Mouse (Mus musculus) lung, postnatal 4 days (tissue): ENCODE data around the gene Lpp.

Experiments
- DNase-seq, 2 experiments: peaks; one replicate each; pipeline ENCODE4 v3.0.0; 2021

Lpp gene

DNA sequence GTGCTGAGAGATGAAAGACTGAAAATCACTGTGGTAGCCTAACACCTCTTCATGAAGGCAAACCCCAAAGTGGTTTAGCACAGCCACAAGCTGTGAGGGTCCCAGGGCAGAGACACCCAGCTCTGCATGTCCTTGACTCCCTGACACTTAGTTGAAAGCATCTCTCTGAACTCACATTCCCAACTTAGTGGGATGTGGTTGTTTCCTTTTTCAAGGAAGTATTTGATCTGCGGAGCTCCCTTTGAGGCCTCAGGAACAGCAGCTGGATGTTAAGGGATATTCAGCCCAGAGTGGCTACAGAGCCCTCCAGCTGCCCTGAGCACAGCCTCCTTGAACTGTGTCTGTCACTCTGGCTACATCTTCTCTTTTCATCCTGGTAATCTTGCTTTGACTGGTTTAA, 48.0 kb downstream of the Lpp start:
- DNase-seq, result no peak

DNA sequence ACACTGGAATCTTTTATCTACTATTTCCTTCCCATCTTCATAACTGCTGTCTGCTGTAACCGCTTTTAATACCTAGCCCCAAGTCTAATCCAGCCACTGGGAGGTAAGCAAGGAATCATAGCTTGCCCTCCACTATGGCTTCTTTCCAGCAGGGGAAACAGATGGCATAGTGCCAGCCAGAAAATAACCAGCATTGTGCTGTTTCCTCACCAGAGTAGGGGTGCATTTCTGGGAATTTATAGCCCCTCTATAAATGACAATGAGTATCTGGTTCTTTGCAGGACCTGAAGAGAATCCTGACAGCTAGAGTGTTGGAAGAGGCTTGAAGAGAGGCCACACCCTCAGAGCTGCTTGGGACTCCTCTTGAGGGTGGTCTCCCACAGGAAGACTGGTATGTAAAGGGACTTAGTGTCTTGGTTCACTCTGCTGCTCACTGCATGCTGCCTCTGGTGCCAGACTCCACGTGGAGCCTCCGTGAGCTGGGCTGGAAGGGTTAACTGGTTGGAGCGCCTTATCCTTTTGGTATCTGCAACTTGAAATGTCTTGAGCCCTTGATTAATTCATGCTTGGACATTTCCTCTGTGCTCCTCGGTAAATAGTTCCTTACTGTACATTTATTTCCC, 49.3 kb downstream of the Lpp start:
- no peak for DNase-seq

DNA sequence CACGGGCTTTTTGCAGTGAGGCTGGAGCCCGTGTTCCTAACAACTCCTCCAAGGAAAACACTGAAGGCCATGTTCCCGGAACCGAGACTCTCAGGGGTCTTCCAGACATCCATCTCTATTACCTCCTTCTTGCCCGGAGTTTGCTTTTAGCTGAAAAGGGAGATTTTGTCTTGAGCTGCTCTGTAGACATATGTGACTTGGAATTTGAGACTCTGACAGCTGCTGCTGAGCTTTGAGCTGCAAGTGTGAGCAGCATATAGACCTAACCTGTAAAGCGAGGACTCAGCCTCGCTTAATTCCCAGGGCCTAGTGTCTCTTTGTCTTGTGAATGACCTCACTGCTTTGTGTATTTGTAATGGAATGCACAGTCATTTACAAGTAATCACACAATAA, 49.8 kb downstream of the Lpp start:
- no peak for DNase-seq

DNA sequence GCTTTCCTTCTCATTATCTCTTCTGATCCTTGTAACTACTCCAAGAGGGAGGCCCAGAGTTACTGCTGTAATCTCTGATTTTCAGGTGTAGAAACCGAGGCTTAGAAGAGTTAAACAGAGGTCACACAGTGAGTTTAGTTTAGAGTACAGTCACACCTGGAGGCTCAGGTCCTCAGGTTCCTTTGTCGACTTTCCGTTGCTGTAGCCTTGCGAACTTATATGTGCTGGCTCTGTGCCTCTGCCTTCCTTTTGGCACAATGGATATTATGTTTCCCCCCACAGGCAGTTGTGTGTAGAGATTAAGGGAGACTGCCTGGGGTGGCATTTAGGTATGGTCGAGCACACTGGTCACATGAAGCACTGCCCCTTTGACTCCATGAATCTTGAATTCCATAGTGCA, 50.2 kb downstream of the Lpp start:
- DNase-seq, result no peak

DNA sequence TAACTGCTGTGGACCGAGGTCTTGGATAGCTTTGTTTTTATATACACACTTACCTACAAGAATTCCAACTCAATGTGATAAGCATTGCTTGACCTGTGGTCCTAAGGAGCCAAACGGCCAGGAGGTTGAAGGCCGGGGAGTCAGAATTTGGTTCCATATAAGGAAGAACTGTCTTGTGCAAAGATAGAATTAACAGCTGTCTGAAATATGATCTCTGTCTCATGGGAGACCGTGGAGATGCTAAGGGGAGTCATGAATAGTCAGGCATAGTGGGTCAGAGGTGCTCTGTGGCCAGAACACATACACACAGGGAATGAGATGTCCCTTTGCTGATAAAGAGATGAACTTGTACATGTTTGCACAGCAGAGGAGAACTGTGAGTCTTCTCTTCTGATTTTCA, 51.5 kb downstream of the Lpp start:
- no peak for DNase-seq

DNA sequence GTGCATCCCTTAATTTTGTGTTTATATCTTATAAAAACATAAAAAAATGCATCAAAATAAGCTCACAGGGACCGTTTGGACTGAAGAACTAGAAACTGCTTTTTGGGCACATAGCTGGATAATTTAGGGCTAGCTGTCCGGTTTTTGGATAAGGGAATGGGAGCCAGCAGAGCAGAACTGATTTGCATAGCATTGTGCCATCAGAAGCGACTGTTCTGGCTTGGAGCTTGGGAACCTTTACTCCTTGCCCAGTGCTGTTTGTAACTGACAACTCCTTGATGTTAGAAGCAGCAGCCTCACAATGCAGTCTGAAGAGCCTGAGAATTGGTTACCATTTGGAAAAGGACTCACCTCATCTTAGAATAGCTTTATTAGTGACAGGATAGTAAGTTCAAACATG, 52.2 kb downstream of the Lpp start:
- DNase-seq, result no peak

DNA sequence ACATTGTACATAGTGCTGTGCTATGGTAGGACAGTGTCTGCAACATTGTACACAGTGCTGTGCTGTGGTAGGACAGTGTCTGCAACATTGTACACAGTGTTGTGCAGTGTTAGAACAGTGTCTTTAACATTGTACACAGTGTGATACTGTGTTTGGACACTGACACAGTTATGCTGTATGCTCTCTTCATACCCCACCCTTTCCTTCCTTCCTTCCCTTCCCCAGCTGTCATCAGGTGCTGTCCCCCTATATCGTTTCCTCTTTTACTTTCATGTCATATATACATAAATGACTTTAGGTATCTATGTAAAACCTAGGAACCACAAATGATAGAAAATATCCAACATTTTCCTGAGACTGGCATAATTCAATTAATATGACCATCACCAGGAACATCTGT, 53.1 kb downstream of the Lpp start:
- DNase-seq, result no peak

DNA sequence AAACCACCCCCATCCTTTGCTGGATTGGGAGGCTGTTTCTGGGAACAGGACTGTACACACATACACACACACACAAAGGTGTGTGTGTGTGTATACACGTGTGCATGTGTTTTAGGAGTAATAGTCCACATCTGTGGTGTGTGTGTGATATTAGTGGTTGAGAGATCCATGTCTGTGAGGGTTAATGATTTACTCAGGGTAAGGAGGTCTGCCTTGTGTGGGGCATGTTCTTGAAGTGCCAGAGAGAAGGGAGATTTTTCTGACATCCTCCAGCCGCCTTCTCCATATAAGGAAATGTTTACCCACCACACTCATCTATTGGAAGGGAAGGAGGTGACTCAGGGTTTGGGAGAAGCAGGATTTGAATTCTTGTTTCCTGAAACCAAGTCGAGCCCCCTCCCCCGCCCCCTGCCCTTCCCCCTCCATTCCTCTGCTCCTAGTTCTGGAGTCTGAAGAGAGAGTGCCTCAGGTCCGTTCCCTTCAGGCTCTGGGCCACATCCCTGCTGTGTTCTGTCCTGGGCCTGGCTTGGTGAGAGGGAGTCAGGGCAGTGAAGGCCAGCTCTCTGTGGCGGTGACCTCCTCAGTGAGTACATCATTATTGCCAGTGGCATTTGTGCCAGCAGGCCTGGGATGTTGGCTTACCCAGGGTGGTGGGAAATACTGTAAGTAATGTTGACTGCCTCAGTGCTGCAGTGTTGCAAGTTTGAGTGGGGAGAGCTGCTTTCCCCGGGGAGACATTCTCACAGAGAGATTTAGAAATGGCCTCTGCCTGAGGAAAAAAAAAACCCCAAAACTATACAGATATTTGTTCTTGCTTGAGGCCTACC, 54.6 kb downstream of the Lpp start:
- DNase-seq, result no peak

DNA sequence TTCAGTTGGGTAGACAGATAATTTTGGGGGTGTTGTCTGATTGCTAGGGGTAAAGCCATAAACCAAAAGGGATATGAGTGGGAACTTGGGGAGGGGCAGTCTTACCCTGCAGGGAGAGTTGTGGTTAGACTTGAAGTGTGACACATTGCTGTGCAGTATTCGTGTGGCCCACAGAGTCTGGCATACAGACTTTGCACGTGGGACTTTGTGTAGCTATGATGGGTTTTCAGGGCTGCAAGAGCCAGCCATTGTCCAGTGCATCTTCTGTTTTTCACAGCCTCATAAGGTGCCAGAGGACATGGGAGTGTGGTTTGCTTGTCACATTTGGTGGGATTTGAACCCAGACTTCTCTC, 55.2 kb downstream of the Lpp start:
- no peak for DNase-seq

DNA sequence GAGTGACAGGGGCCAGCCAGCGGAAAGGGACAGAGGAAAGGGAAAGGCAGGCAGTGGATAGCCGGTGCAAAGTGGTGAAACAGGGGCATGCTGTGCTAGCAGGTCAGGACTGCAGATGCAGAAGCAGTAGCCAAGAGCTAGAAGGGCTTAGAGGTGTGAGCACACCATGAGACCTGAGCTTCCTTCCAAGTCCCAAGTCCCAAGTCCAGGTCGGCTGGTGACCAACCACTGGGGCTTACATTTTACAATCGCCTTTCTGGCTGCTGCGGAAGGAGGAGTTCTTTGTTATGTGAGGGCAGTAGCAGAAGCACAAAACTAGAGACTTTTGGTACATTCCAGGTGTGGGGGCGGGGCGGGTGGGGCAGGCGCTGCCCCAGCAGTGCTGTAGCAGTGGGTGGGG, 56.5 kb downstream of the Lpp start:
- peak in 1 of 2 experiments; percentile 37 for DNase-seq

DNA sequence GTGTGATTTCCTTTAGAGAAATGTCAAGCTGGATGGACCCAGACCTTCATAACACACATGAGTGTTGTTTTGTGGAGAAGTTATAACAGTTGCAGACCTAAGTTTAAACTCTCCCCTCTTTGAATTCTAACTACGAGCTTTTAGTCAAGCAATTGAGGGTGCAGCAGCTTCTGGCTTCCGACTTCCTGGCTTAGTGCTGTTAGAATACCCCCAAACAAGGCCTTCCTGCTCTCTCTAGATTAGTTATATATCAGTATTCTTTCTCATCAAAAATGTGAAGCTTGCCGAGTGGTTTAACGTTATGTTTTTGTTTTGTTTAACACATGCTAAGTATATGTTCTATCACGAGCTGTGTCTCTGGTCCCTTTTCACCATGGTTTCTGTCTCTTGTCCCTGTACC, 56.9 kb downstream of the Lpp start:
- no peak for DNase-seq

DNA sequence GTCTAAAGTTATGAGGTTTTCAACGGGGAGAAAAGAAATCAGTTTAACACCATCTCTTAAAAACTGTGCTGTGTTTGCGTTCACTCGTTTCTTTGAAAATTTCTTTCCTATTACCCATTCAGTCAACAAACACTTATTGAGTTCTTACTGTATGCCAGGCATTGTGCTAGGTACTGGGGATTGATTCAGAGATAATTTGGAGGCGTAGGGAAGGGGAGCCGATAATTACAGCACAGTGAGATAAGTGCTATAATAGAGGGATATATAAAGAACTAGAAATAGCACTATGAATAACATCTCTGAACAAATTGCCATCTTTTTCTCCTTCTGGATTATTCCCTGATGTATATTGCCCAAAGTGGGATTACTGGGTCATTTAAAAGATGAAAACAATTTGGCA, 57.8 kb downstream of the Lpp start:
- no peak for DNase-seq

DNA sequence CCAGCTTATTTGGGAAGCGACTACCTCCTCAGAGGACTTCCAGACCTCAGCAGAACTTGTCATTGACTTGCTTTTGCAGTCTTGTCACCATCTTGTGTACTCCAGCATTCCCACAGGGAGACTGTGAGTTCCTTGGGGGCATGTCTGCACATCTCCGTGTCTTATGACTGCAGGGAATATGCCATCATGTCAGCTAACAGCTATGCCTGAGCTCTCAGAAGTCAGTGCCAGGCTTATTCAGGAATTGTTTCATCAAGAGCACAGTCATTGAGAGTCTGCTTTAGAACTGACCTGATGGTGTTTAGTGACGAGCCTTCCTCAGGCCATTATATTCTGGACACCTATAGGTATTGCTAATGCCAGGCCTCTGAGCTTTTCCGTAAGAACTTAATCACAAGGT, 60.2 kb downstream of the Lpp start:
- no peak for DNase-seq

DNA sequence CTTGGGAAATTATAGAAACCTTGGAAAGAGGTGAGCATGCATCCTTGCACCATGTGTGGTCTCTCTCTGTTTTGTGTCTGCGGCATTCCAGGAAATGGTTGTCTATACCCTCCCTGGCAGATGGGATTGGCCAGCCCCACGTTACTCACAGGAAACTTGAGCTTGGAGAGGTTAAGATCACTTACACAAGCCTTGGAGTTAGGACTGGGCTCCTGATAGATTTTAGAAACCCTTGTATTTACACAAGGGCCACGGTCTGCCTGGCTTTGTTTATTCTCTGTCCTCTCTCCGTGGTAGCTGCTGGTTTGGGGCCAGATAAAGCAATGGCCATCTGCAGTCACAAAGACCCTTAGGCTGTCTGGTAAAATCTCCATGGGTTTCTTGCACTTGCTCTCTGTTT, 61.2 kb downstream of the Lpp start:
- DNase-seq, result no peak

DNA sequence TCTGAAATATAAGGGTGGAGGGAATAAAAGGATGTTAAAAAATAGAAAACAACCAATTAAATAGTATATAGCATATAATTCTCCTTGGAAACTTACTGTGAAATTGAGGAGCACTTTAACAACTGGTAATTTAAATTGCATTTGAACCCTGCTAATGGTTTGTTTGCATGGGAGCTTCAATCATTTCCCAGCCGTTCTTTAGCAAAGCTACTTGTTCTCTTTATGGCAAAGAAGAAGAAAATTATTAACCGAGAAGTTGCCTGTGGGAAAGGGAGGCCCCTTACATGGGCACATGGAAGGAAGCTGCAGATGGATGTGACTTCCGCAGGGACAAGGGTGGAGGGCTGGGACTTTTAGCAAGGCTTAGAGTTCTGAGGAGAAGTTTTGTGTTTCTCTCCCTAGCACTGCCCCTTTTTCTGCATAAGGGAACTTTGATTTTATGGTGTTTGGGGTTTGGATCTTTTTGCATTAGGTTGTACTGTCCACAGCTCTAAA, 62.1 kb downstream of the Lpp start:
- DNase-seq, result no peak

DNA sequence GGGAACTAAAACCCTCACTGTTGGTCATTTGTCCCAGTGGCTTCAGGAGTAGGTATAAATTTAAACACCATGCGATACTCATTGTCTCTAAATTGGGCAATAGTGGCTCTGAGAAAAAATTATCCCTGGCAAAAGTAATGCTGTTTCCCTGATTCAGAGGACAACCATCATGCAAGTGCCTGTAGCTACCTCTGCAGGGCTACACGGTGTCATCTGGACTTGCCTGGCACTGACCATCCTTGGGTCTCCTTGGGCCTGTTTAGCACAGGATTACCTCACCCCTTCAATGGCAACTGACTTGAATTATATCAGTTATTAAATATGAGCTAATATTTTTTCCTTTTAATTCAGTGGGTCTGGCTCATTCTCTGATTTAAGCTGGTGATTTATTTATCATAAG, 70.5 kb downstream of the Lpp start:
- DNase-seq, result no peak

DNA sequence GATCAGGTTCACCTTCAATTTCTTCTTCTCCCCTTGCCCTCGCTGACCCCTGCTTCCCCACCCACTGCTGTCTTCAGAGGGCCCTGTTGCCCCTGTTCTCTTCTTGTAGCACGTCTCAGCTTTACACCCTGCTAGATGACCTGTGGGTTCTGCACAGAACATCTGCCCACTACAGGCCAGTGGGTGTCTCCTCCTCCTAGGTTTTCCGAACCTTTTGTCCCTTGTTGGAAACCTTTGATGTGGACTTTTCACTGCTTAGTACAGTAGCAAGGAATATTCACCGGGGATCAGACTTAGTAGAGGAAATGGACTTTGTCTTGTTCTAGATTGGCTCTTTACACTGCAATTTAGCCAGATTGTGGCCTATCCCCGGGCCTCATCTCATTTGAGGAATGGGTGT, 71.1 kb downstream of the Lpp start:
- no peak for DNase-seq

DNA sequence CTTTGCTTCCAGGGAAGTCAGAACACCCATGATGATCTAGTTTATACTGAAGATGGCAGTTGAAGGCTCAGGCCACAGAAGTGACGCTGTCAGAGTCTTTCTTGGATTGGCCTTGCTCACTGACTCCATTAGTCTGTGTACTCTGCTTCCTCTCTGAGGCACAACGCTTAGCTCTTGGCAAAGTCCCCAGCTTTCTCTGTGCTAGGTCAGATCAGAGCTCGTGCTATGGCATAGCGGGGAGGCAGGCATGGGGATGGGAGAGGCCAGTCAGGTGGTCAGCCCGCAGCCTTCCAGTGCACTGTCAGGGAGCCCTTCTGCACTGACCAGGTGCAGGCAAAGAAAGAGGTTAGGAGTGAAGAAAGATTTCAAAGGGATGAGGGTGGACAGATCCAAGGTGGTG, 72.3 kb downstream of the Lpp start:
- DNase-seq, result peak in 1 of 2 experiments; percentile 32

DNA sequence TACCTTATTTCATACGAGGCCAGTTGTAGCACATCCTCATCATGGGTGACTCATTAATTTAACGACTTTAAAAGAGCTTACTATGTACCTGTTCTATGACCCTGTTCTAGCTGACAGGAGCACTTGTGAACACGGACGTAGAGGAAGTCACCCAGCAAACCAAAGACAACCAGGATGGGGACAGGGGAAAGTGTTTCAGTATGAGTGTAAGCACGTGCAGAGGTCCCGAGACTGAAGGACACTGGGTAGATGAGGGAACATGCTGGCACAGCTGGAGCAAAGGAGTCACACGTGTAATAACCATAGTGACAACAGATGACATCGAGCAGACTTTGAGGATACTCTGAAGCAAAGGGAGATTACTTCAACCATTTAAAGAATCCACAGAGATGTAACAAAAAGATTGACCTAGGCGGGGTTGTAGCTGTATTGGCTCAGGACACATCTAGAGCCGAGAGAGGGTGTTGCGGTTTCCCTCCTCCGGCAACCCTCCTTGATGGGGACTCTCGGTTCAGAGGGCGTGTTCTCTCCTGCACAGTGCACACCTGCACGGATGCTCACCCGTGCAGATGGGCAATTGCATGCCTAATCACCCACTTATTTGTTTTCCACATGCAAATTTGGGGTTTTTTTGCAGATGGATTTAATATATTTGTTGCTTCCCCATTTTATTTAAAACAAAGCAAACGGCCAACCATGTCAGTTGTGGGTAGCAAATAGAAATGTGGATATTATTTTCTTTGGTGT, 74.4 kb downstream of the Lpp start:
- no peak for DNase-seq

DNA sequence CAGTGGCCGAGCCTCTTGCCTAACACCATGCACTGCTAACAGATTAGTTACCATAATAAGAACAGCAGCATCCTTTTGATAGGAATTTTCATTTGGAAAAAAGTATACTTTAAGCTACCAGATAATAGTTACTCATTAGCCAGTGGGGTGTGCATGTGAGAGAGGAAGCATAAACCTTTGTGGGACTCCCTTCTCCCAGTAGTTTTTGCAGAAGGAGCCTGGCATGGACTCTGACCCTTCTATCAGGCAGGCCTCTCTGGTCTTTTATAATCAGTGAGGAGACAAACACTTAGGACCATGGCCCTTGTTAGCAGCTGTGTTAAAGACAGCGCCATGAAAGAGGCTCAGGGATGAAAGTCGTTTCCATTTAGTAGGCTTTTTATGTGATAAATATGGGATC, 76.0 kb downstream of the Lpp start:
- no peak for DNase-seq

DNA sequence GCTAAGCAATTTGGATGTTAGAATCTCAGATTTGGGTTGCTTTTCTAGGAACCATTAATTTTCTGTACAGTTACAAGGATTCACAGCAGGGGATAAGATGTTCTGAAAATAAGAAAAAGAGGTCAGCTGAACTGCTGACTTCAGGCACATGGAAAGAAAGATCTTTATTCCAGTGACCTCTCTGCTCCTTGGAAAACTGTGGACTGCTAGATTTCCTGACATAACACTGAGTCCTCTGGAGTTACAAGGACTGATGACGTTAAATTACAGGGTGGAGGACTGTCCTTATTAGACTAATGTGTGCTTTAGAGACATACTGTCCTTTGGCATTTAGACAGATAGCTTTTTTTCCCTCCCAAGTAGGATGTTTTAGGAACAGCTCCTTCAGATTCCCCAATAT, 77.3 kb downstream of the Lpp start:
- no peak for DNase-seq

DNA sequence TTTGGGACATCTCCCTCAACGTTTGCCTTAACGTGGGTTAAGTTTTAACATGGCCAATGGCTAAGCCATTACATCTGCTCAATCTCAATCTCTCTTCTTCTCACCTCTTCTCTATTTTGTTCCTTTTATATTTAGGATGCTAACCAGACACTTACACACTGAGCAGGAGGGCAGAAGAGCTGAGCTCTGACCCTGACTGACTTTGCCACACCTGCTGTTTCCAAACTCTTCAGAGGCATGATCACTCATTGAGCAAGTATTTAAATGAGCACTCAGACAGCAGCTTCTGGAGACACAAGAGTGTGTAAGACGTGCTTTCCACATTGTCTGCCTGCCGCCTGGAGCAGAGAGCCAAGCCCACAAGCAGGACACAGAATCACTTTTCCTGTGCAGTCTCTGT, 77.7 kb downstream of the Lpp start:
- DNase-seq, result no peak

DNA sequence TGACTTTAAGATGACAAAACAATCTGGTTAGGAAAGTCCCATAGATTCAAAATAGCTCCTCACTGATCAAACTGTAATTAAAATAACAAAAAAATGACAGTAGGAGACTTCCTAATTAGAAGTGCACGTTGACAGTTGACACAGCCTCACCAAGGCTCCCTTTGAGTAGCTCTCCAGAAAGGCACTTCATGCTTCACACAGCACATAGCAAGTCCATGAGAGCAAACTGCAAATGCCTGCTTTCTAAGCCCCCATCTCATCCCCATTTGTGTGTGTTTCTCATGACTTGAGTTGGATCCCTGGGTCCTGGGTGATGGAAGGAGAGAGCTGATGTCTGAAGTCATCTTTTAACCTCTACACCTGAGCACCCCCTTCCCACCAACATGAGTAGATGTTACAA, 78.5 kb downstream of the Lpp start:
- DNase-seq, result no peak

DNA sequence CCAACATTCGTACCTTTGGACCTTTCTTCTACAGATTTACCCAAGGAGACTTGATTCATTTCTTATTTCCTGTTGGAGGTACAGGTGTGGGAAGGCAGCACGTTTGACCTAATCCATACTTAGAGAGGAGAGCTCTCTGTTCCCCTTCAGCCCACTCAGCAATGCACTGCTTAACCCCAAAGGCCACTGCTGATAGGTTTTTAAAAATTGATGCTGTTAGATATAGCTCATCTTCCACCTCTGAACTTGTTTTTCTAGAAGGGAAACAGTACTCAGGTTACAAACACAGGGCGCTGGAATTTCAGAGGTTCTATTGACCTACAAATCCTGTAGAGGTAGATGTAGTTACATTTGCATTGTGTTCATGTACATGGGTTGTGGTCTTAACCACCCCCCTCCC, 80.7 kb downstream of the Lpp start:
- no peak for DNase-seq
